Mouse (Mus musculus) gastrocnemius, postnatal 10 days (tissue): ENCODE results near the gene Mcrs1. TPM values are rescaled to one million over a fixed set of nuclear protein-coding genes. Genes with fewer than 3 reads are reported as not detected.

Experiments
- DNase-seq: peaks from one replicate; pipeline ENCODE4 v3.0.0; 2021; ENCODE audit warnings: mixed read lengths
- total RNA-seq, 2 experiments: library from RNA; stranded (reverse); gene quantifications; 2 replicates each; pipeline ENCODE4 v1.2.3; 2021

Gene Mcrs1
- total RNA-seq, 2 experiments from 2014 or later, result 41.0 to 44.7 TPM

- DNase-seq, result no peak
Measured at GRCm38 (mm10) chr15:99214941-99215340, 36.8 kb downstream of the Mcrs1 start.

DNA sequence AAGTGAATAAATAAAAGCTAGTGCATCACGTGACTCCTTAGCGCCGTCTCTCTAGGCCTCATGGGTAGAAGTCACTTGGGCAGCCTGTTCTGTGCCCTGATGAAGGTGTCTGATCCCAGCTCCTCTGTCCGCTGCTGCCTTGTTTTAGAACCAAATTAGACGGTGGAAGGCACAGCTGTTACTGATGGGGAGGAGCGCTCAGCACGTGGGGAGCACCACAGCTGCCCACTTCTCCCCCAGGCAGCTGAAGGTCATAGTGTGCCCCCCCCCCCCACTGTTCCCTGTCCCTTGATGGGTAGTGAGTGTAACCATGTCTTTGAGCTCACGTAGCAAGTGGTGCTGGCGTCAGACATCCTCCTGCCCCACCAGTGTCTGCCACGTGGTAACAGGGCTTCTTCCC is 38.6 kb downstream of the Mcrs1 start:
- DNase-seq, result no peak

GRCm38 (mm10) chr15:99205959-99206358 is 45.8 kb downstream of the Mcrs1 start:
- DNase-seq, result no peak

- no peak for DNase-seq
Measured at GRCm38 (mm10) chr15:99198761-99199160, 53.0 kb downstream of the Mcrs1 start.

DNA sequence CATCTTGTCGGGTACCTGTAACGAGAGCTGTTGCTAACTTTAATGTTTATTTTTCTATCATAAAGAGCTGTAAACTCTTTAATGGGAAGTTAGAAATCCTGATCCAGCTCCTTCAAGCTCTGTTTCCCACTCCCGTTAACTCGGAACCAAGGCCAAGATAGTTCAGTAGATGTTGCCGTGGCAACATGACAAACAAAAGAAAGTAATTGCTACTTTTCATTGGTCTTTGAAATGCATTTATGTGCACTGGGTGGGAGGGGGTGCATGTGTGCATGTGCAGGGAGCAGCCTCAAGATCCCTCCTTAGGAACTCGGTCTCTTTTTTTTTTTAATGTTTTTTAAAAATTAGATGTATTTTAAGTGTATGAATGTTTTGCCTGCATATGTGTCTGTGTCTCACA is 56.7 kb downstream of the Mcrs1 start:
- no peak for DNase-seq

GRCm38 (mm10) chr15:99194358-99194757 is 57.4 kb downstream of the Mcrs1 start:
- DNase-seq, result no peak

Other genes with a start within 250 kb of the Mcrs1 start
- gene Tuba1c, start 222.1 kb downstream of the Mcrs1 start, total RNA-seq, result 10 to 100 TPM; 31.9 to 39.8 TPM
- gene Prph, start 196.8 kb downstream of the Mcrs1 start, total RNA-seq, result 1 to 10 TPM; 1.7 to 2.0 TPM
- gene Troap, start 177.4 kb downstream of the Mcrs1 start, total RNA-seq, result 1 to 10 TPM; 2.5 to 4.6 TPM
- gene C1ql4, start 164.1 kb downstream of the Mcrs1 start, total RNA-seq, result not detected
- gene Dnajc22, start 158.8 kb downstream of the Mcrs1 start, total RNA-seq, result under 1 TPM in 1 of 2 experiments, not detected in 1; 0.50 TPM
- 10 to 100 TPM; 12.3 to 14.5 TPM for gene Spats2, start 126.0 kb downstream of the Mcrs1 start, total RNA-seq
- under 1 TPM; 0.12 to 0.68 TPM for gene Kcnh3, start 27.1 kb downstream of the Mcrs1 start, total RNA-seq
- gene Prpf40b, start 43.1 kb upstream of the Mcrs1 start, total RNA-seq, result 10 to 100 TPM; 23.3 to 28.8 TPM
- gene Fam186b, start 43.9 kb upstream of the Mcrs1 start, total RNA-seq, result not detected
- gene Fmnl3, start 118.5 kb upstream of the Mcrs1 start, total RNA-seq, result 10 to 100 TPM; 17.6 to 26.2 TPM
- 100 to 1,000 TPM; 189 to 194 TPM for gene Tmbim6, start 140.9 kb upstream of the Mcrs1 start, total RNA-seq
- 10 to 100 TPM; 12.3 to 21.0 TPM for gene Nckap5l, start 205.8 kb upstream of the Mcrs1 start, total RNA-seq
- 1 to 10 TPM; 5.3 TPM for gene Bcdin3d, start 222.8 kb upstream of the Mcrs1 start, total RNA-seq